Mouse (Mus musculus) liver, postnatal 0 days (tissue): ENCODE measurements around the gene Kif23.
A peak's percentile ranks its signal among the peaks of the same experiment; 100 is the strongest.

Experiments used
- CTCF ChIP-seq: sonication (generic); IDR thresholded peaks from 2 replicates; pipeline ENCODE4 v1.5.1; 2016; ENCODE audit warnings: antibody characterized with exemption, low read depth
- EP300 ChIP-seq: IDR thresholded peaks from 2 replicates; pipeline ENCODE4 v1.6.1; 2016; ENCODE audit warnings: antibody characterized with exemption, low read depth, mild to moderate bottlenecking

- peak; percentile 75 for TF ChIP-seq CTCF
- no peak for TF ChIP-seq EP300
Observed at GRCm38 (mm10) chr9:61878889-61879288, 67.7 kb downstream of the Kif23 start.
